Mouse (Mus musculus): ENCODE measurements around the gene Gm10518. TPM values are rescaled to one million over a fixed set of nuclear protein-coding genes. Genes with fewer than 3 reads are reported as not detected.

Gene Gm10518
- total RNA-seq, 2 experiments from 2014 or later = not detected

DNA sequence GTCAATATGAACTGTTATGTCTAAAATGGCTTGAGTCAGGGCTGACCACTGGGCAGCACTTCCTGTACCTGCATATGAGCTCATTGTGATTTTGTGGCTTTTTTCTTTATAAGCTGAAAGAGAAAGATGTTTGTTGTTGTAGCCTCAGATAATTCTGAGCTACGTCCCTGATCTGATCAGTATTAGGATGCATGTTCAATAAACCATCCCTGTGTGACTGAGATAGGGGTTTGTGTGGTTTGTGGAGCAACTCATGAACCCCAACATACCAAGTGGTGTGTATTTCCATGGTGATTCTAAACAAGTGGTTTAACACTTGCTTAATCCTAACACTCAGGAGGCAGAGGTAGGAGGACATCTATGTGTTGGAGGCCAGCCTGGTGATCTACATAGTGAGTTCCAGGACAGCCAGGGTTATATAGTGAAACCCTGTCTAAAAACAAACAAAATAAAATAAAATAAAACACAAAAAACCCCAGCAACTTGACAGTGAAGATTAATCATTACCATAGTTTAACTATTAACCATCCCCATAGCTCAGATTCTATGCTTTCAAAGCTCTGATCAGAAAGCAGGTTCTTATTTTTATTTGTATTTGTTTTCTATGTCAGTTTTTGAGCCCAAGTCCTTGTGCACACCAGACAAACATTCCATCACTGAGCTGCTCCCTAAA is 32.7 kb downstream of the Gm10518 start:
- no peak for DNase-seq

DNA sequence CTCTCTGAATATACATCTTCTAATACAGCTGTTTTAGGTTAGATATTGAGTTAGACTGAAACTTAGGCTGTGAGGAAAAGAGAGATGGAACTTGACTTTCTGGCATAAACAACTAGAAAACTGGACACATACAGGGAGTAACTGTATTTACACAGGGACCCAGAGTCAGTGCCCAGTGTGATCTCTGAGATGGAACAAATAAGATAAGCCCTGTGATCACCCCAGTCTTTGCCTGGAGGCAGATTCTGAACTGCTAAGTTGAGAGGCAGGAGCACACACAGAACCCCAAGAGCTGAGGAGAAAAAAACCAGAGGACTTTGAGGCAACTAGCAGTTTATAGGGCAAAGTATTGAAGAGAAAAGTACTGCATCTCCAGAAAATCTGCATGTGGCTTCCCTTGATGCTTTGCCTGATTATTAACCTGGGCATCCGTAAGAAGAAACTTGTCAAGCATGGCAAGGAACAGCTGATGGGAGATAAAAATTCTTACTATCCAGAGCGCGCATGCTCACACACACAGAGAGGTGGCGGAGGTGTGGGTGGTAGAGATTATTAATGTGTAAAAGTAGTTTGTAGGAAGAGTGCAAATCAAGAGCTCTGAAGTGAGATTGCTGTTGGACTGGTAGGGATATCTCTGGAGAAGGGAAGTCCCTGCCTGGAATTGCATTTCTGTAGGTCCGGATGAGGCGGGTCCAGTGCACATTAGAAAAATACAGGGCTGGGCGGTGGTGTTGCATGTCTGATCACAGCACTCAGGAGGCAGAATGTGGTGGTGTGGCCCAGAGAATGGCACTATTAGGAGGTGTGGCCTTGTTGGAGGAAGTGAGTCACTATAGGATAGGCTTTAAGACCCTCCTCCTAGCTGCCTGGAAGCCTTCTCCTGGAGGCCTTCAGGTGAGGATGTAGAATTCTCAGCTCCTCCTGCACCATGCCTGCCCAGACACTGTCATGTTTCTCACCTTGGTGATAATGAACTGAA is 33.5 kb downstream of the Gm10518 start:
- DNase-seq = no peak

DNA sequence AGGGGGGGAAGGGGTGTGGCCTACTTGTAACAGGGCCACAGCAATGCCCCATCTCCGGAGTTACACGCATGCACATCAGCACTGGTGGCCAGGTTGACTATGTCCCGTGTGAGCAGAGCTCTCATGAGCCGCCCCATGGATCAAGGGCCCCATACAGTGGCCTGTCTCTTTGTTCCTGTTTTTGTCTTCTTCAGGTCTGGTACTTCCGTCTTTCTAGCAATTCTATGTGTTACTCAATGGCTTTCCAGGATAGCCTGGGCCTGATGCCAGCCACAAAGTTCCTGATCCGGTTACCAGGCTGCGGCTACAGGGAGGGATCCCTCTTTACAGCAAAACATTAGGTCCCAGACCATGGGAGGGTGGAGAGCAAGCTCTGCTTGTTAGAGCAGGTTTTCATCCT is 39.4 kb downstream of the Gm10518 start:
- no peak for DNase-seq

DNA sequence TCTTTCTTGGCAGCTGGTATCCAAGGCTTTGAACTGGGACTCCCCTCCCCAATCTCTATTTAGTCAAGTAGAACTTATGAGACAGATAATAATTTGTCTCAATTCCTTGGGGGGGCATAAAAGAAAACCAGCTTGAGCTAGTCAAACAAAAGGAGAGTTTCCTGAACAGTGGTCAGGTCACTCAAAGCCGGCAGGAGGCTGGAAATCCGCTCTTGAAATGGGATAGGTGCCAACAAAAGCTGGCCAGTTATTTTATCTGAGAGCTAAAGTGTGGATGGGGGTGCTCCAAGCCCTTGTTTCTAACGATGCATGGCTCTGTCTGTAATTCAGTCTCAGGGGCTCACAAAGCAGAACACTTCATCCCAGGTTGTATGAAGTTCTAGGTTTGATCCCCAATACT is 40.8 kb downstream of the Gm10518 start:
- no peak for DNase-seq

DNA sequence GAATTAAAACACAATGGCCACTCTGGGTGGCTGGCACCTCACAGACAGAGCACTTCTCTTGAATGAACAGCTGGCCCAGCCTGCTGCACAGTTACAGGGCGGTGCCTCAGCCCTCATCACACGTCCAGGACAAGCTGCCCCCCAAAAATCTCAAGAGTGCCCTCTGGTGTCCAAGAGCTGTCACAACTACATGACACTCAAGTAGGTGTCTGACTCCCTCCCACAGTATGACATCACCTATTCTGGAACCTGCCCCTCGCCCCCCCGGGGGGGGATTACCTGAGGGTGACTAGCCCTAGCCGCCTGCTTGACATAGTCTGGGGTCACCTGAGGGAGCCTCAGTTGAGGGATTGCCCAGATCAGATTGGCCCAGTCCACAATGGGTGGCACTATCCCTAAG is 41.7 kb downstream of the Gm10518 start:
- peak; percentile 39 to 43 for DNase-seq

DNA sequence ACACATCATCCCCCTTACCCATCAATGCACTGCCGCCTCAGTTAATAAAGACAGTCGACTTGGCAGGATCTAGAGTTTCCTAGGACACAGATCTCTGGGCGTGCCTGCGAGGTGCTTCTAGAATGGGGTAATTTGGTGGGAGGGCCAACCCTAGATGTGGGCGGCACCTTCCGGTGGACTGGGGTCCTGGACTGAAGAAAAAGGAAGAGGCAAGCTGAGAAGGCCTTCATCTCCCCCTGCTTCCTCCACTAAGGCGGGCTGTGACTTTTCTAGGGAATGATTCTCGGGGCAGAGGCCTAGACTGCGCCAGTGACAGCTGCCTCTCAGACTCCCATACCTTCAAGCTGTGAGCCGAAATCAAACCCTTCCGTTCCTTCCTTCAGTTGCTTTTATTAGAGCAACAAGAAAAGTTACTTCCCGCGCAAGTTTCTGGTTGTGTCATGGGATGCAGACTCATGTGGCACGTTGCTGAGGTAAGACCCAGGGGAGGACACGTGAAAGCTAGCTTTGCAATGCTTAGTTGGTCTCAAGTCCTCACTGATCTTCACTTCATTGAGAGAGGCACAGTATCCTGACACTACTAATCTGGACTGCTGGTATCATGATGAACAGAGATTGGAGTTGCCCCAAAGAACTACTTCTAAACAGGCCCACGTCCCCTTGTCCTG is 42.8 kb downstream of the Gm10518 start:
- DNase-seq = no peak

DNA sequence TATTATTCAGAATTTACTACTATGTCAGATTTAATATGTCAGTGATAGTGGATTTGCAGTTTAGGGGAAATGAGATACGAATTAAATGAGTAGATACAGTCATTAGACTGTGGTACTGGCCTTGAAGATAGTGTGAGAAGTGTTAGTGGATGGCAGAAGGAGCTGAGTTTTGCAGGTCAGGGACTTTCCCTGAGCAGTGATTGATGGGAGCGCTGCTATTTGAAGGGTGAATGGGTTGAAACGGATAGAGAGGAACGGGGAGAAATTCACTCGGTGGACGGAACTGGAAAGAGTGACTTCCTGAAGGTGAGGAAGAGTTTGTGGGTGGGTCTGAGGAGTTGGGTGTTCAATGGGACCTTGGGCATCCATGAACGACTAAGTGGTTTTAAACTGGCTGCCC is 44.0 kb downstream of the Gm10518 start:
- DNase-seq = no peak

DNA sequence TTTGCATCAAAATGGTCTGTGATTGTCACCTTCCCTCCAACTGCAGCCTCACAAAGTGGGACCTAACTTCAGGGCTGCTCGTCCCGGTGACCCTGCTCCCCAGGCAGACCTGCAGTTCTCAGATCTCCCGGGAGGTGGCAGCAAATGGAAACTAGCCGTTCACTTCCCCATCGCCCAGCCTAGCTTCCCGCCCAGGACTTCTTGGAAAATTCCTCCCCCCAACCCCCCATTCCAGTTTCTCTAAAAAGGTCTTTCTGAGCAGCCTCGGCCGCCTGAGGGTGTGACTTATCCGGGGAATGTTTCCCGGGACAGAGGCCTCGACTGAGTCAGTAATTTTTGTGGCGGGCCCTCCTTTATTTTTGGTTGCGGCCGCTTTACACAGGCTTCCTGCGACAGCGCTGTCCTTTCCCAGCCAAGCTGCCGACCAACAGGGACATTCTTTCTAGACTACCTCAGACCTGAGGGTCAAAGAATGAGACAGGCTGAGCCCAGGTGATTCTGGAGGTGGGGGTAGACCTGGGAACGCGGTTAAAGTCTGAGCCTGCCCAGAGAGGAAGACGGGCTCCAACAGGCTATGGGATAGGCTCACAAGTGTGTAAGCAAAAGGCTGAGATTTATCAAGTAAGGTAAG is 44.7 kb downstream of the Gm10518 start:
- DNase-seq = peak; percentile 77 to 82

DNA sequence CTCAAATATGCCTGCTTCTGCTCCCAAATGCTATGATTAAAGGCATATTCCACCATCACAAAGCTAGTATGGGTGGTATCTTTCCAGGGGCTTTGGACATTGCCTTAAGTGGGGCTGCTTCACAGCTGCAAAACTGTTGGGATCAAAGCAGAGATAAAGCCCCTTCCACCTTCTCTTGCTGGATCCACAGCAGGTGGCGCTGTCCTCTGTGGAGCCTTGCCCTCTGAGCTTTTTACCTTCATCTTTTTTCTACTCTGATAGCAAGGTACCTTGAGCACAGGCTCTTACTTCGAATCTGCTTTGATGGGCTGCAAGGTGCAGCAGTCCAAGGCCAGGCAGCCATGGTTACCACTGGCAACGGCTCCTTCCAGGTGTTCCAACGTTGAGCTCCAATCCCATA is 50.2 kb downstream of the Gm10518 start:
- DNase-seq = no peak

Other genes with a start within 250 kb of the Gm10518 start
- gene Sccpdh, start 135.2 kb upstream of the Gm10518 start, total RNA-seq (2021) = 10 to 100 TPM; 57.7 to 57.8 TPM
- under 1 TPM in 1 of 2 experiments, not detected in 1; 0.91 TPM for gene Kif28, start 58.1 kb upstream of the Gm10518 start, total RNA-seq (2021)
- gene Ahctf1, start 304 bp downstream of the Gm10518 start, total RNA-seq (2021) = 10 to 100 TPM; 39.9 to 55.1 TPM
- gene Cdc42bpa, start 157.1 kb downstream of the Gm10518 start, total RNA-seq (2021) = 100 to 1,000 TPM; 239 to 246 TPM